Comparison of ENCODE assay signal across 13 mouse cellular contexts in the genomic region with DNA sequence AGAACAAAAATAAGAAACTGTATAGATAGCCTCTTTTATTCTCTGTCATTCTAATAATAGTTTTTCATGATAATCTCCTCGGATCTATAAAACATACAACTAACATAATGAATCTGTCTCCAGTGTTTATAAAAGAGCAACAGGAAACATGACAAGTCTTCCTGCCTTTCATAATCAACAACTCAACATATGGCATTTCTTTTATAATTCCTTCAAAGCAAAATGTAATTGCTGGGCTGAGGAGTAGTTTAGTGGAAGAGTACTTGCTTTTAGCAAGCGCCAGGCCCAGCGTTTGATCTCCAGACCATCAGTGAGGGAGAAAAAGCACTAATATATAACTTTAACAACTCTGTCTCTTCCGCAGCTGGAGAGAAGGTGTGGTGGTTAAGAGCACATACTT.
"Had no signal": no experiment of that assay in that cellular context is flagged by ENCODE, and none has a peak within 500 bp of the region (broad histone marks: within the 10 kb centered on the region; RNA-seq: fewer than 3 reads in every experiment).

No protein-coding gene starts in this region.

- H3K4me1 ChIP-seq: liver, embryonic 12.5 days; neural tube, embryonic 15.5 days had no signal

- H3K9ac ChIP-seq: limb, embryonic 15.5 days; liver, embryonic 12.5 days; neural tube, embryonic 15.5 days had no signal

- H3K9me3 ChIP-seq: limb, embryonic 15.5 days; liver, embryonic 12.5 days; midbrain, embryonic 10.5 days; neural tube, embryonic 15.5 days had no signal

- H3K27ac ChIP-seq: limb, embryonic 15.5 days; liver, embryonic 12.5 days; midbrain, embryonic 10.5 days; neural tube, embryonic 15.5 days; stomach, postnatal 0 days had no signal

- DNase-seq: kidney, adult 9 months; kidney, postnatal 25 days; lung, postnatal 10 days; midbrain, embryonic 14.5 days; right cerebral cortex, adult 18-20 months; thymus, postnatal 4 days had no signal

- H3K4me2 ChIP-seq: limb, embryonic 15.5 days; liver, embryonic 12.5 days; neural tube, embryonic 15.5 days had no signal

- H3K27me3 ChIP-seq: limb, embryonic 15.5 days; liver, embryonic 12.5 days; neural tube, embryonic 15.5 days had no signal

- ATAC-seq: intestine, postnatal 0 days; liver, embryonic 12.5 days had no signal

- H3K4me3 ChIP-seq: limb, embryonic 15.5 days; liver, embryonic 12.5 days; midbrain, embryonic 10.5 days; myocyte; neural tube, embryonic 15.5 days had no signal
